Mouse (Mus musculus): ENCODE measurements around the gene Syngr3. TPM values are rescaled to one million over a fixed set of nuclear protein-coding genes. Genes with fewer than 3 reads are reported as not detected.

Syngr3 gene
- total RNA-seq (2014; fragmentation: Nextera tagmentation) (not detected in 2 replicates), total RNA-seq (2017) (0.17 TPM in 1 of 2 replicates, not detected in the other), polyA plus RNA-seq (2012) (0.08 and 0.12 TPM in 2 replicates)

- TF ChIP-seq GATA2 (IDR thresholded peaks at IDR 0.05; ENCODE audit: borderline replicate concordance, low read depth, low read length) (no peak), CTCF (IDR thresholded peaks at IDR 0.05; ENCODE audit: low read depth, low read length) (no peak), GATA1 (IDR thresholded peaks at IDR 0.05; ENCODE audit: borderline replicate concordance, low read length) (no peak), POLR2AphosphoS5 (IDR thresholded peaks at IDR 0.05; ENCODE audit: insufficient replicate concordance, low read depth, low read length) (no peak), TAL1 (conservative IDR thresholded peaks at IDR 0.05; ENCODE audit: low read depth, low read length) (no peak)
- Histone ChIP-seq H3K4me3 (ENCODE audit: low read depth, low read length) (peak within 1 kb of the TSS; percentile 56; the same call in 1 of the 2 replicates), H3K36me3 (replicated peaks) (peaks cover 23% of the 10 kb centered on the region), H3K27me3 (ENCODE audit: insufficient read depth, low read length) (peaks cover 30% of the 10 kb centered on the region), H3K4me1 (ENCODE audit: insufficient read depth, low read depth, low read length) (peaks cover 57% of the 10 kb centered on the region), H3K9me3 (replicated peaks) (no peaks in the 10 kb centered on the region)
- ATAC-seq (ENCODE audit: extremely low read depth, insufficient number of reproducible peaks, low FRiP score, poor library complexity, severe bottlenecking) (no peak), DNase-seq (ENCODE audit: low spot score) (no peak)
Observed at GRCm38 (mm10) chr17:24689251-24690081, at the start of gene Syngr3. Gene Syngr3, minus strand, starts transcription at chr17:24689955.

- Histone ChIP-seq H3K9me3 (replicated peaks) (no peaks in the 10 kb centered on the region), H3K27me3 (ENCODE audit: insufficient read depth, low read length) (peaks cover 3% of the 10 kb centered on the region; the same call in 1 of the 2 replicates), H3K4me3 (ENCODE audit: low read depth, low read length) (no peak overlapping the region), H3K36me3 (replicated peaks) (peaks cover 52% of the 10 kb centered on the region), H3K4me1 (ENCODE audit: insufficient read depth, low read depth, low read length) (peaks cover 33% of the 10 kb centered on the region)
- TF ChIP-seq CTCF (IDR thresholded peaks at IDR 0.05; ENCODE audit: low read depth, low read length), result no peak
- no peak for TF ChIP-seq GATA2 (IDR thresholded peaks at IDR 0.05; ENCODE audit: borderline replicate concordance, low read depth, low read length)
- no peak for TF ChIP-seq GATA1 (IDR thresholded peaks at IDR 0.05; ENCODE audit: borderline replicate concordance, low read length)
- no peak for TF ChIP-seq TAL1 (conservative IDR thresholded peaks at IDR 0.05; ENCODE audit: low read depth, low read length)
- TF ChIP-seq POLR2AphosphoS5 (IDR thresholded peaks at IDR 0.05; ENCODE audit: insufficient replicate concordance, low read depth, low read length), result no peak
- ATAC-seq (ENCODE audit: extremely low read depth, insufficient number of reproducible peaks, low FRiP score, poor library complexity, severe bottlenecking) (no peak), DNase-seq (ENCODE audit: low spot score) (no peak)
Observed at GRCm38 (mm10) chr17:24738238-24738637, 48.5 kb upstream of the Syngr3 start.

- ATAC-seq (ENCODE audit: extremely low read depth, insufficient number of reproducible peaks, low FRiP score, poor library complexity, severe bottlenecking), result no peak
- peaks cover 33% of the 10 kb centered on the region for H3K4me1 ChIP-seq (ENCODE audit: insufficient read depth, low read depth, low read length)
- H3K9me3 ChIP-seq (replicated peaks), result no peaks in the 10 kb centered on the region
- H3K4me3 ChIP-seq (ENCODE audit: low read depth, low read length), result peak overlapping the region; percentile 74
- peaks cover 46% of the 10 kb centered on the region for H3K36me3 ChIP-seq (replicated peaks)
- TF ChIP-seq POLR2AphosphoS5 (IDR thresholded peaks at IDR 0.05; ENCODE audit: insufficient replicate concordance, low read depth, low read length), result no peak
- 0 out of 2 replicates have a peak, but pooled peaks have one; percentile 2 for TF ChIP-seq CTCF (IDR thresholded peaks at IDR 0.05; ENCODE audit: low read depth, low read length)
- no peak for TF ChIP-seq GATA2 (IDR thresholded peaks at IDR 0.05; ENCODE audit: borderline replicate concordance, low read depth, low read length)
- peaks cover 7% of the 10 kb centered on the region; the same call in 1 of the 2 replicates for H3K27me3 ChIP-seq (ENCODE audit: insufficient read depth, low read length)
- DNase-seq (ENCODE audit: low spot score), result peak; percentile 47
Observed at GRCm38 (mm10) chr17:24737135-24737810, 47.5 kb upstream of the Syngr3 start.

GRCm38 (mm10) chr17:24736330-24737051 lies 46.7 kb upstream of the Syngr3 start, which contains the start of gene Msrb1:
Gene Msrb1, plus strand, starts transcription at chr17:24736642.
- Histone ChIP-seq H3K9me3 (replicated peaks) (no peaks in the 10 kb centered on the region), H3K4me3 (ENCODE audit: low read depth, low read length) (peak within 1 kb of the TSS; percentile 74), H3K36me3 (replicated peaks) (peaks cover 38% of the 10 kb centered on the region), H3K27me3 (ENCODE audit: insufficient read depth, low read length) (peaks cover 10% of the 10 kb centered on the region; the same call in 1 of the 2 replicates), H3K4me1 (ENCODE audit: insufficient read depth, low read depth, low read length) (peaks cover 33% of the 10 kb centered on the region)
- DNase-seq (ENCODE audit: low spot score) (peak; percentile 99), ATAC-seq (ENCODE audit: extremely low read depth, insufficient number of reproducible peaks, low FRiP score, poor library complexity, severe bottlenecking) (peak; percentile 99)
- no peak for TF ChIP-seq GATA2 (IDR thresholded peaks at IDR 0.05; ENCODE audit: borderline replicate concordance, low read depth, low read length)
- TF ChIP-seq GATA1 (IDR thresholded peaks at IDR 0.05; ENCODE audit: borderline replicate concordance, low read length), result no peak
- TF ChIP-seq CTCF (IDR thresholded peaks at IDR 0.05; ENCODE audit: low read depth, low read length), result no peak
- no peak for TF ChIP-seq POLR2AphosphoS5 (IDR thresholded peaks at IDR 0.05; ENCODE audit: insufficient replicate concordance, low read depth, low read length)
- TF ChIP-seq TAL1 (conservative IDR thresholded peaks at IDR 0.05; ENCODE audit: low read depth, low read length), result no peak

- ATAC-seq (ENCODE audit: extremely low read depth, insufficient number of reproducible peaks, low FRiP score, poor library complexity, severe bottlenecking) (no peak), DNase-seq (ENCODE audit: low spot score) (no peak)
- peaks cover 12% of the 10 kb centered on the region; the same call in 1 of the 2 replicates for H3K27me3 ChIP-seq (ENCODE audit: insufficient read depth, low read length)
- H3K4me1 ChIP-seq (ENCODE audit: insufficient read depth, low read depth, low read length), result peaks cover 33% of the 10 kb centered on the region
- peak overlapping the region; percentile 74 for H3K4me3 ChIP-seq (ENCODE audit: low read depth, low read length)
- TF ChIP-seq GATA1 (IDR thresholded peaks at IDR 0.05; ENCODE audit: borderline replicate concordance, low read length) (no peak), CTCF (IDR thresholded peaks at IDR 0.05; ENCODE audit: low read depth, low read length) (no peak), POLR2AphosphoS5 (IDR thresholded peaks at IDR 0.05; ENCODE audit: insufficient replicate concordance, low read depth, low read length) (no peak), GATA2 (IDR thresholded peaks at IDR 0.05; ENCODE audit: borderline replicate concordance, low read depth, low read length) (no peak), TAL1 (conservative IDR thresholded peaks at IDR 0.05; ENCODE audit: low read depth, low read length) (no peak)
- no peaks in the 10 kb centered on the region for H3K9me3 ChIP-seq (replicated peaks)
- peaks cover 29% of the 10 kb centered on the region for H3K36me3 ChIP-seq (replicated peaks)
Observed at GRCm38 (mm10) chr17:24735446-24735845, 45.7 kb upstream of the Syngr3 start.

Measured in G1E (cell line).